ENCODE assay signal across 9 mouse cellular contexts in genomic region chr14:78725976-78726375, GRCm38 (mm10). TPM values are rescaled to one million over a fixed set of nuclear protein-coding genes. Genes with fewer than 3 reads are reported as not detected.
DNase-seq lines count a peak whose midpoint lies in the region; ATAC-seq and TF ChIP-seq lines count a peak whose summit lies in the region.
"Had no signal": no experiment of that assay in that cellular context is flagged by ENCODE, and none has a peak within 500 bp of the region (broad histone marks: within the 10 kb centered on the region; RNA-seq: fewer than 3 reads in every experiment).

No protein-coding gene starts in this region.

- no peaks in the 10 kb centered on the region for H3K36me3 ChIP-seq in lung, postnatal 0 days (ENCODE audit: insufficient read depth, low read length)
- no peaks in the 10 kb centered on the region for H3K36me3 ChIP-seq in limb, embryonic 15.5 days
- no peaks in the 10 kb centered on the region for H3K36me3 ChIP-seq in stomach, embryonic 15.5 days

- WGBS in lung, postnatal 0 days = 40% methylated on average over 13 of the region's 13 CpGs
- WGBS in limb, embryonic 15.5 days = 26% methylated on average over 13 of the region's 13 CpGs
- 29% methylated on average over 13 of the region's 13 CpGs for WGBS in stomach, embryonic 15.5 days

- no peak for TF ChIP-seq EP300 in lung, postnatal 0 days (IDR thresholded peaks at IDR 0.05)

- peak overlapping the region; percentile 86 for H3K4me2 ChIP-seq in lung, postnatal 0 days (replicated peaks; ENCODE audit: low read depth, low read length)
- peak overlapping the region; percentile 93 for H3K4me2 ChIP-seq in limb, embryonic 15.5 days
- peak overlapping the region; percentile 92 for H3K4me2 ChIP-seq in stomach, embryonic 15.5 days

- H3K4me3 ChIP-seq in lung, postnatal 0 days (ENCODE audit: low read depth, low read length) = peak overlapping the region; percentile 56; the same call in 1 of the 2 replicates
- peak overlapping the region; percentile 68 for H3K4me3 ChIP-seq in limb, embryonic 15.5 days
- peak overlapping the region; percentile 62 for H3K4me3 ChIP-seq in stomach, embryonic 15.5 days (replicated peaks)

- DNase-seq in embryo, embryonic 10 days (ENCODE audit: low spot score) = peak; percentile 14
- no peak for DNase-seq in embryo, embryonic 10.5 days (ENCODE audit: low spot score)
- no peak for DNase-seq in lung, postnatal 0 days (ENCODE audit: low spot score)
- DNase-seq in lung, adult 18-20 months = no peak
- no peak for DNase-seq in right cerebral cortex, adult 18-20 months
- DNase-seq in layer of hippocampus, adult 8-10 months (ENCODE audit: low spot score in 2 of 2) = no peak

- no peak for ATAC-seq in lung, postnatal 0 days
- ATAC-seq in limb, embryonic 15.5 days (ENCODE audit: insufficient number of reproducible peaks, low FRiP score, low TSS enrichment, low read depth) = no peak
- ATAC-seq in stomach, embryonic 15.5 days (ENCODE audit: insufficient read depth, low FRiP score, low read depth) = no peak

- H3K27ac ChIP-seq in lung, postnatal 0 days (ENCODE audit: low read length) = peak overlapping the region; percentile 87; the same call in 1 of the 2 replicates
- H3K27ac ChIP-seq in limb, embryonic 15.5 days = no peak overlapping the region
- H3K27ac ChIP-seq in stomach, embryonic 15.5 days = 0 out of 2 replicates have a peak overlapping the region, but pooled peaks have one; percentile 63

- no peak overlapping the region for H3K9ac ChIP-seq in lung, postnatal 0 days (replicated peaks; ENCODE audit: low read depth)
- H3K9ac ChIP-seq in limb, embryonic 15.5 days = no peak overlapping the region
- no peak overlapping the region for H3K9ac ChIP-seq in stomach, embryonic 15.5 days

- no peak for TF ChIP-seq CTCF in lung, postnatal 0 days (IDR thresholded peaks at IDR 0.05)

- H3K27me3 ChIP-seq in lung, postnatal 0 days (replicated peaks; ENCODE audit: insufficient read depth, low read length) = no peaks in the 10 kb centered on the region
- no peaks in the 10 kb centered on the region for H3K27me3 ChIP-seq in limb, embryonic 15.5 days
- no peaks in the 10 kb centered on the region for H3K27me3 ChIP-seq in stomach, embryonic 15.5 days (replicated peaks)

- H3K9me3 ChIP-seq in lung, postnatal 0 days (ENCODE audit: low read length) = no peaks in the 10 kb centered on the region
- no peaks in the 10 kb centered on the region for H3K9me3 ChIP-seq in limb, embryonic 15.5 days
- no peaks in the 10 kb centered on the region for H3K9me3 ChIP-seq in stomach, embryonic 15.5 days

- 0 out of 2 replicates have a peak, but pooled peaks cover 5% of the 10 kb centered on the region for H3K4me1 ChIP-seq in lung, postnatal 0 days (ENCODE audit: insufficient read depth, low read depth, low read length)
- H3K4me1 ChIP-seq in limb, embryonic 15.5 days = peaks cover 17% of the 10 kb centered on the region
- peaks cover 8% of the 10 kb centered on the region; the same call in 1 of the 2 replicates for H3K4me1 ChIP-seq in stomach, embryonic 15.5 days

RNA-seq across cellular contexts. Expression of gene Dgkh, which starts 6.6 kb away (rescaled TPM):
- 4.0 and 4.6 TPM in 2 replicates for polyA plus RNA-seq in lung, postnatal 0 days (2015; fragmentation: Nextera tagmentation; extraction: Ambion mirVana)
- polyA plus RNA-seq in limb, embryonic 15.5 days (2015; fragmentation: Nextera tagmentation; extraction: Ambion mirVana) = 1.4 and 1.5 TPM in 2 replicates
- 1.7 TPM in 2 replicates for polyA plus RNA-seq in stomach, embryonic 15.5 days (2015; fragmentation: Nextera tagmentation; extraction: Ambion mirVana)
- 10 to 100 TPM; 83.7 to 94.4 (median 90.7) TPM for total RNA-seq in layer of hippocampus, adult 8-10 months (2022)
- polyA plus RNA-seq: erythroblast, embryonic 14.5 days had no signal
